Mouse (Mus musculus) neural tube, embryonic 13.5 days (tissue): ENCODE measurements around the gene Sp110. TPM values are rescaled to one million over a fixed set of nuclear protein-coding genes. Genes with fewer than 3 reads are reported as not detected.

Experiments
- polyA plus RNA-seq: library from polyadenylated mRNA; unstranded; fragments of >200 nt; fragmentation: Nextera tagmentation; extraction: Ambion mirVana; gene quantifications from 2 replicates; pipeline ENCODE4 v1.2.1, GENCODE M21; 2015

The Sp110 gene
- polyA plus RNA-seq, 1 experiment from 2014 or later, result 0.81 TPM

Other genes starting within 250 kb of the Sp110 start
- not detected in 2 replicates for gene G530012D18Rik, start 23.1 kb downstream of the Sp110 start, polyA plus RNA-seq
- gene Sp140, start 1.6 kb upstream of the Sp110 start, polyA plus RNA-seq, result 0.43 and 0.47 TPM in 2 replicates
- gene Sp100, start 51.2 kb upstream of the Sp110 start, polyA plus RNA-seq, result 0.46 and 1.2 TPM in 2 replicates
- gene A630001G21Rik, start 179.8 kb upstream of the Sp110 start, polyA plus RNA-seq, result 0.37 and 0.46 TPM in 2 replicates
- gene Cab39, start 194.6 kb upstream of the Sp110 start, polyA plus RNA-seq, result 53.9 and 56.4 TPM in 2 replicates